Mouse (Mus musculus) liver, embryonic 14.5 days (tissue): Measurements from ENCODE around the gene AI661453. TPM values are rescaled to one million over a fixed set of nuclear protein-coding genes. Genes with fewer than 3 reads are reported as not detected.

Experiments used
- ATAC-seq: fragments of 200-750 bp; cut with Nextera tagmentation; 2 replicates; pipeline ENCODE4 v1.8.0; 2017; ENCODE audit warnings: moderate number of reproducible peaks, mild to moderate bottlenecking, moderate library complexity; ENCODE audit not compliant: insufficient read depth
- DNase-seq, 3 experiments: peaks; one replicate each; pipeline ENCODE4 v3.0.0-alpha.2; 2012 to 2013; ENCODE audit warnings: low read depth in 3 of 3, low spot score in 3 of 3
- H3K27ac ChIP-seq: fragments of 300-500 bp; sonication (generic); 2 replicates; pipeline ENCODE4 v1.5.1; 2014; ENCODE audit warnings: moderate library complexity, mild to moderate bottlenecking, control low read depth, inconsistent platforms
- H3K27me3 ChIP-seq: fragments of 300-500 bp; sonication (generic); 2 replicates; pipeline ENCODE4 v1.6.1; 2014; ENCODE audit warnings: mild to moderate bottlenecking, low read length, moderate library complexity; ENCODE audit not compliant: control insufficient read depth, insufficient read depth
- H3K36me3 ChIP-seq: fragments of 300-500 bp; sonication (generic); replicated peaks from 2 replicates; pipeline ENCODE4 v1.6.1; 2014; ENCODE audit warnings: low read depth; ENCODE audit not compliant: control insufficient read depth, insufficient read depth
- H3K4me1 ChIP-seq, 2 experiments: fragments of 200-500 bp in 1 of 2; fragments of 300-500 bp in 1 of 2; sonication (generic) in 1 of 2; replicated peaks; 2 replicates each; pipeline ENCODE4 v1.6.1; 2012 to 2014; ENCODE audit warnings: antibody characterized with exemption in 1 of 2, inconsistent platforms in 1 of 2, low read length in 1 of 2; ENCODE audit not compliant: control insufficient read depth in 2 of 2, insufficient read depth in 2 of 2
- H3K4me2 ChIP-seq: fragments of 300-500 bp; sonication (generic); 2 replicates; pipeline ENCODE4 v1.6.1; 2014; ENCODE audit warnings: low read depth, mild to moderate bottlenecking, control low read depth, moderate library complexity
- H3K4me3 ChIP-seq, 2 experiments: fragments of 200-500 bp in 1 of 2; fragments of 300-500 bp in 1 of 2; sonication (generic) in 1 of 2; 2 replicates each; pipeline ENCODE4 v1.5.1; 2012 to 2014; ENCODE audit warnings: low read depth in 2 of 2, low read length in 2 of 2, mild to moderate bottlenecking in 2 of 2, control low read depth in 1 of 2, inconsistent platforms in 1 of 2, moderate library complexity in 1 of 2; ENCODE audit not compliant: insufficient read depth in 1 of 2
- H3K9ac ChIP-seq: fragments of 300-500 bp; sonication (generic); replicated peaks from 2 replicates; pipeline ENCODE4 v1.6.1; 2014; ENCODE audit warnings: mild to moderate bottlenecking, control low read depth, moderate library complexity
- H3K9me3 ChIP-seq: fragments of 300-500 bp; sonication (generic); 2 replicates; pipeline ENCODE4 v1.6.1; 2016; ENCODE audit warnings: low read length, mixed read lengths; ENCODE audit not compliant: control insufficient read depth
- CTCF ChIP-seq: IDR thresholded peaks from 2 replicates; pipeline ENCODE4 v1.5.1; 2016; ENCODE audit warnings: antibody characterized with exemption, low read depth, control low read depth
- EP300 ChIP-seq: IDR thresholded peaks from 2 replicates; pipeline ENCODE4 v1.6.1; 2016; ENCODE audit warnings: antibody characterized with exemption, low read depth
- WGBS: fragments of 180-500 bp; shearing (Covaris S2); extraction: QIAGEN DNeasy Blood & Tissue Kit; methylation state at CpG from one replicate; pipeline ENCODE4 v1.1.7; 2014; ENCODE audit not compliant: insufficient replicate concordance; 5-methylcytosine and 5-hydroxymethylcytosine counted together
- polyA plus RNA-seq, 2 experiments: library from polyadenylated mRNA; depleted of rRNA in 1 of 2; stranded (reverse) in 1 of 2; unstranded in 1 of 2; fragments of >200 nt; fragmentation: Nextera tagmentation in 1 of 2; extraction: Ambion mirVana in 1 of 2; gene quantifications; 2 replicates each; pipeline versions ENCODE4 v1.2.1 to v1.2.3; 2012 to 2014

The AI661453 gene
- polyA plus RNA-seq, 2 experiments: 0.42 to 0.56 TPM

- Histone ChIP-seq H3K9ac (no peak overlapping the region), H3K36me3 (no peaks in the 10 kb centered on the region), H3K27me3 (no peaks in the 10 kb centered on the region), H3K4me2 (peak overlapping the region; percentile 73), H3K4me3 (no peak overlapping the region), H3K4me1 (peaks cover 42 to 53% of the 10 kb centered on the region in 2 experiments), H3K27ac (peak overlapping the region; percentile 75), H3K9me3 (no peaks in the 10 kb centered on the region)
- no peak for ATAC-seq
- WGBS: 59% methylated on average over 2 of the region's 2 CpGs
- no peak for DNase-seq
- no peak for TF ChIP-seq CTCF
- TF ChIP-seq EP300: no peak
These were observed 71.1 kb downstream of the AI661453 start for GRCm38 (mm10) chr17:47507523-47507922.

GRCm38 (mm10) chr17:47508012-47508608, 71.7 kb downstream of the AI661453 start:
- peak overlapping the region; percentile 73 for H3K4me2 ChIP-seq
- peak overlapping the region; percentile 75 for H3K27ac ChIP-seq
- DNase-seq (peak; percentile 74 to 87 (median 76)), ATAC-seq (peak; percentile 46)
- TF ChIP-seq CTCF: 0 out of 2 replicates have a peak, but pooled peaks have one; percentile 10
- TF ChIP-seq EP300: peak; percentile 8; the same call in 1 of the 2 replicates
- H3K27me3 ChIP-seq: no peaks in the 10 kb centered on the region
- WGBS: under 1% methylated on average over 12 of the region's 12 CpGs
- peak overlapping the region; percentile 41 to 52 for H3K4me3 ChIP-seq
- no peaks in the 10 kb centered on the region for H3K9me3 ChIP-seq
- H3K4me1 ChIP-seq: peaks cover 47 to 58% of the 10 kb centered on the region in 2 experiments
- no peaks in the 10 kb centered on the region for H3K36me3 ChIP-seq
- peak overlapping the region; percentile 61 for H3K9ac ChIP-seq

GRCm38 (mm10) chr17:47509031-47509705, 72.8 kb downstream of the AI661453 start:
- Histone ChIP-seq H3K27me3 (no peaks in the 10 kb centered on the region), H3K9ac (no peak overlapping the region), H3K36me3 (no peaks in the 10 kb centered on the region), H3K4me1 (peaks cover 47 to 63% of the 10 kb centered on the region in 2 experiments), H3K27ac (peak overlapping the region; percentile 48), H3K4me3 (no peak overlapping the region), H3K4me2 (peak overlapping the region; percentile 15; the same call in 1 of the 2 replicates), H3K9me3 (no peaks in the 10 kb centered on the region)
- TF ChIP-seq EP300 (no peak), CTCF (no peak)
- 43% methylated on average over 9 of the region's 9 CpGs for WGBS
- ATAC-seq: no peak
- DNase-seq: no peak

- Histone ChIP-seq H3K27ac (peak overlapping the region; percentile 84), H3K9me3 (no peaks in the 10 kb centered on the region), H3K4me3 (peak overlapping the region; percentile 10 to 36), H3K27me3 (no peaks in the 10 kb centered on the region), H3K36me3 (no peaks in the 10 kb centered on the region), H3K9ac (peak overlapping the region; percentile 74), H3K4me2 (peak overlapping the region; percentile 71), H3K4me1 (peaks cover 44 to 59% of the 10 kb centered on the region in 2 experiments)
- WGBS: 13% methylated on average over 25 of the region's 25 CpGs
- ATAC-seq: peak; percentile 87
- peak; percentile 94 to 97 (median 96) for DNase-seq
- peak; percentile 99 for TF ChIP-seq CTCF
- peak; percentile 74 for TF ChIP-seq EP300
These were observed 75.0 kb downstream of the AI661453 start for GRCm38 (mm10) chr17:47511111-47512020.
